Mouse (Mus musculus) forebrain, embryonic 11.5 days (tissue): Measurements from ENCODE around the gene Gm28308. TPM values are rescaled to one million over a fixed set of nuclear protein-coding genes. Genes with fewer than 3 reads are reported as not detected.

Source experiments
- ATAC-seq: fragments of 200-750 bp; cut with Nextera tagmentation; replicated peaks from 2 replicates; pipeline ENCODE4 v1.8.0; 2017; ENCODE audit warnings: moderate TSS enrichment; ENCODE audit not compliant: low FRiP score
- DNase-seq: peaks from one replicate; pipeline ENCODE4 v3.0.0-alpha.2; 2017; ENCODE audit warnings: low spot score
- H3K27ac ChIP-seq: fragments of 300-500 bp; sonication (generic); 2 replicates; pipeline ENCODE4 v1.5.1; 2014; ENCODE audit warnings: low read depth, low read length
- H3K27me3 ChIP-seq: fragments of 300-500 bp; sonication (generic); 2 replicates; pipeline ENCODE4 v1.6.1; 2014; ENCODE audit warnings: mild to moderate bottlenecking, low read length, mixed read lengths; ENCODE audit not compliant: control insufficient read depth, insufficient read depth
- H3K36me3 ChIP-seq: fragments of 300-500 bp; sonication (generic); 2 replicates; pipeline ENCODE4 v1.6.1; 2014; ENCODE audit warnings: mild to moderate bottlenecking, low read length, moderate library complexity, mixed read lengths; ENCODE audit not compliant: control insufficient read depth, insufficient read depth
- H3K4me1 ChIP-seq: fragments of 300-500 bp; sonication (generic); replicated peaks from 2 replicates; pipeline ENCODE4 v1.6.1; 2014; ENCODE audit warnings: low read length, mixed read lengths; ENCODE audit not compliant: control insufficient read depth, insufficient read depth
- H3K4me2 ChIP-seq: fragments of 300-500 bp; sonication (generic); 2 replicates; pipeline ENCODE4 v1.6.1; 2014; ENCODE audit warnings: low read depth, mild to moderate bottlenecking, low read length, moderate library complexity, mixed read lengths; ENCODE audit not compliant: severe bottlenecking
- H3K4me3 ChIP-seq: fragments of 300-500 bp; sonication (generic); 2 replicates; pipeline ENCODE4 v1.5.1; 2014; ENCODE audit warnings: low read depth, low read length
- H3K9ac ChIP-seq: fragments of 300-500 bp; sonication (generic); 2 replicates; pipeline ENCODE4 v1.6.1; 2014; ENCODE audit warnings: low read length
- H3K9me3 ChIP-seq: fragments of 300-500 bp; sonication (generic); 2 replicates; pipeline ENCODE4 v1.6.1; 2016; ENCODE audit warnings: low read length, mixed read lengths; ENCODE audit not compliant: control insufficient read depth
- WGBS: fragments of 180-500 bp; shearing (Covaris S2); extraction: QIAGEN DNeasy Blood & Tissue Kit; methylation state at CpG from one replicate; pipeline ENCODE4 v1.1.7; 2014; 5-methylcytosine and 5-hydroxymethylcytosine counted together
- microRNA counts: library from miRNA; unstranded; fragments of <30 nt; microRNA quantifications from one replicate; lab custom pipeline; 2015
- microRNA-seq: library from miRNA; unstranded; fragments of <30 nt; microRNA quantifications from one replicate; pipeline ENCODE4, GENCODE M21; 2016; ENCODE audit not compliant: insufficient number of aligned reads
- polyA plus RNA-seq: library from polyadenylated mRNA; unstranded; fragments of >200 nt; fragmentation: Nextera tagmentation; extraction: Ambion mirVana; gene quantifications from 2 replicates; pipeline ENCODE4 v1.2.1, GENCODE M21; 2014

Gm28308 gene
- polyA plus RNA-seq, 1 experiment from 2014 or later, result not detected

DNA sequence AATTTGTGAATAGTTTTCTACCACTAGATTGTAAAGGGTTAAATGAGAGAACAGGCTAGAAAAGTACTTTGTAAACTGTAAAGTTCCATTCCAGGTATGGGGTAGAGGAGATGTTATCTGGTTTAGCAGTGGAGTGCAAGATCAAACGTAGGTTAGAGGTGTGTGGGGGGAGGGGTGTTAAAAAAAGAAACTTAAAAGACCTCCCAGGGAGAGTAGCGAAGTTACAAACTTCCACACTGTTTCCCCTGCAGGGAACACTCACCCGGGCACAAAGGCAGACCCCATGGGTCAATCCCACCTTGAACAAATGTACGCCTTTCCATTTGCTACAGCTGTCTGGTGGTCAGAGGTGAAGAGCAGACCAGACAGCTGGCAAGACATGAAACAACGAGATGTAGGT is 97.2 kb downstream of the Gm28308 start:
- no peaks in the 10 kb centered on the region for H3K36me3 ChIP-seq
- H3K27ac ChIP-seq, result no peak overlapping the region
- no peaks in the 10 kb centered on the region for H3K27me3 ChIP-seq
- H3K9ac ChIP-seq, result no peak overlapping the region
- H3K4me1 ChIP-seq, result no peaks in the 10 kb centered on the region
- no peak overlapping the region for H3K4me3 ChIP-seq
- H3K4me2 ChIP-seq, result no peak overlapping the region
- 29% methylated on average over 5 of the region's 5 CpGs for WGBS
- no peaks in the 10 kb centered on the region for H3K9me3 ChIP-seq
- ATAC-seq (no peak), DNase-seq (no peak)

MicroRNAs encoded within 50 kb of the gene (microRNA counts, 519-probe panel; counts per million panel counts)
- 31.2 counts per million for microRNA mmu-miR-196b (lab: Ali Mortazavi, UCI)

Small RNA genes lying within 50 kb of the gene (microRNA-seq; reads per million reads assigned to microRNA genes)
- gene Mir196b, result 9.3 reads per million, percentile 3 among the genes with 10 or more reads in this experiment

Other genes with a start within 250 kb of the Gm28308 start
- gene Skap2, start 200.8 kb downstream of the Gm28308 start, polyA plus RNA-seq, result 6.1 and 7.7 TPM in 2 replicates
- 0.43 TPM in 1 of 2 replicates, not detected in the other for gene Hoxa1, start 55.0 kb downstream of the Gm28308 start, polyA plus RNA-seq
- not detected in 2 replicates for gene Hoxa2, start 48.5 kb downstream of the Gm28308 start, polyA plus RNA-seq
- gene 5730596B20Rik, start 35.8 kb downstream of the Gm28308 start, polyA plus RNA-seq, result not detected in 2 replicates
- not detected in 2 replicates for gene Hoxa4, start 21.6 kb downstream of the Gm28308 start, polyA plus RNA-seq
- gene Hoxa5, start 8.8 kb downstream of the Gm28308 start, polyA plus RNA-seq, result not detected in 2 replicates
- gene Hoxa6, start 4.6 kb downstream of the Gm28308 start, polyA plus RNA-seq, result not detected in 2 replicates
- not detected in 2 replicates for gene Hoxa3, start within 50 bp of the Gm28308 start, polyA plus RNA-seq
- gene Hoxa7, start 8.5 kb upstream of the Gm28308 start, polyA plus RNA-seq, result not detected in 2 replicates
- gene Hoxa9, start 17.8 kb upstream of the Gm28308 start, polyA plus RNA-seq, result not detected in 2 replicates
- gene Hoxa10, start 27.5 kb upstream of the Gm28308 start, polyA plus RNA-seq, result not detected in 2 replicates
- not detected in 2 replicates for gene Hoxa11, start 32.5 kb upstream of the Gm28308 start, polyA plus RNA-seq
- not detected in 2 replicates for gene Hoxa13, start 47.5 kb upstream of the Gm28308 start, polyA plus RNA-seq
- gene Evx1, start 100.2 kb upstream of the Gm28308 start, polyA plus RNA-seq, result not detected in 2 replicates